Mouse (Mus musculus): ENCODE data around the gene Ugt1a9. TPM values are rescaled to one million over a fixed set of nuclear protein-coding genes. Genes with fewer than 3 reads are reported as not detected.
A peak's percentile ranks its signal among the peaks of the same experiment; 100 is the strongest.
"Not testable (repeated sequence)": the region's sequence is repeated elsewhere in the genome, so short reads cannot be mapped to it uniquely, and the experiment has no call there.

Ugt1a9 gene
- polyA plus RNA-seq, 1 experiment from 2014 or later, result not detected

- not testable (repeated sequence) for H3K27ac ChIP-seq (replicated peaks); H3K4me3 ChIP-seq; H3K9me3 ChIP-seq; H3K4me1 ChIP-seq; H3K36me3 ChIP-seq (replicated peaks); H3K27me3 ChIP-seq (replicated peaks; ENCODE audit: low read depth, poor library complexity, severe bottlenecking)
- 2% methylated on average over 5 of the region's 5 CpGs for WGBS
- peak; percentile 49 for DNase-seq (ENCODE audit: low spot score)
Observed at GRCm38 (mm10) chr1:88143966-88144675, 73.5 kb downstream of the Ugt1a9 start.

GRCm38 (mm10) chr1:88145278-88145677 lies 74.7 kb downstream of the Ugt1a9 start:
- H3K36me3 ChIP-seq (replicated peaks); H3K9me3 ChIP-seq; H3K27me3 ChIP-seq (replicated peaks; ENCODE audit: low read depth, poor library complexity, severe bottlenecking); H3K27ac ChIP-seq (replicated peaks); H3K4me3 ChIP-seq; H3K4me1 ChIP-seq: not testable (repeated sequence)
- peak; percentile 24 for DNase-seq (ENCODE audit: low spot score)
- WGBS, result 55% methylated on average over 2 of the region's 2 CpGs

GRCm38 (mm10) chr1:88150133-88150532 lies 79.5 kb downstream of the Ugt1a9 start:
- not testable (repeated sequence) for H3K4me1 ChIP-seq; H3K9me3 ChIP-seq; H3K27ac ChIP-seq (replicated peaks); H3K36me3 ChIP-seq (replicated peaks); H3K27me3 ChIP-seq (replicated peaks; ENCODE audit: low read depth, poor library complexity, severe bottlenecking); H3K4me3 ChIP-seq
- DNase-seq (ENCODE audit: low spot score), result peak; percentile 11
- 75% methylated on average over 2 of the region's 2 CpGs for WGBS

GRCm38 (mm10) chr1:88158430-88158829 lies 87.8 kb downstream of the Ugt1a9 start:
- WGBS, result 88% methylated on average over 2 of the region's 2 CpGs
- Histone ChIP-seq H3K4me1 (no peaks in the 10 kb centered on the region), H3K27ac (replicated peaks) (no peak overlapping the region), H3K9me3 (no peaks in the 10 kb centered on the region), H3K4me3 (no peak overlapping the region), H3K36me3 (replicated peaks) (no peaks in the 10 kb centered on the region), H3K27me3 (replicated peaks; ENCODE audit: low read depth, poor library complexity, severe bottlenecking) (no peaks in the 10 kb centered on the region)
- DNase-seq (ENCODE audit: low spot score), result no peak

- H3K4me3 ChIP-seq, result no peak within 1 kb of the TSS
- 79% methylated on average over 5 of the region's 5 CpGs for whole genome bisulfite sequencing
- H3K4me1 ChIP-seq, result no peaks in the 10 kb centered on the region
- no peak for DNase-seq (ENCODE audit: low spot score)
- no peaks in the 10 kb centered on the region for H3K27me3 ChIP-seq (replicated peaks; ENCODE audit: low read depth, poor library complexity, severe bottlenecking)
- no peaks in the 10 kb centered on the region for H3K9me3 ChIP-seq
- no peak within 1 kb of the TSS for H3K27ac ChIP-seq (replicated peaks)
- H3K36me3 ChIP-seq (replicated peaks), result no peaks in the 10 kb centered on the region
Observed at GRCm38 (mm10) chr1:88165711-88166110, 95.1 kb downstream of the Ugt1a9 start, which contains the start of gene Ugt1a5. Gene Ugt1a5 (plus strand): TSS chr1:88166012.

GRCm38 (mm10) chr1:88172190-88172589 lies 101.6 kb downstream of the Ugt1a9 start:
- peaks cover 18% of the 10 kb centered on the region for H3K9me3 ChIP-seq
- H3K27ac ChIP-seq (replicated peaks); DNase-seq (ENCODE audit: low spot score); H3K27me3 ChIP-seq (replicated peaks; ENCODE audit: low read depth, poor library complexity, severe bottlenecking); H3K36me3 ChIP-seq (replicated peaks); H3K4me1 ChIP-seq; H3K4me3 ChIP-seq: not testable (repeated sequence)
- 84% methylated on average over 7 of the region's 7 CpGs for WGBS

GRCm38 (mm10) chr1:88179657-88180056 lies 109.1 kb downstream of the Ugt1a9 start:
- no peak for DNase-seq (ENCODE audit: low spot score)
- no peaks in the 10 kb centered on the region for H3K4me1 ChIP-seq
- no peak overlapping the region for H3K4me3 ChIP-seq
- 88% methylated on average over 1 of the region's 1 CpGs for WGBS
- H3K27me3 ChIP-seq (replicated peaks; ENCODE audit: low read depth, poor library complexity, severe bottlenecking), result no peaks in the 10 kb centered on the region
- no peak overlapping the region for H3K27ac ChIP-seq (replicated peaks)
- peaks cover 24% of the 10 kb centered on the region for H3K9me3 ChIP-seq
- no peaks in the 10 kb centered on the region for H3K36me3 ChIP-seq (replicated peaks)

- Histone ChIP-seq H3K36me3 (replicated peaks) (no peaks in the 10 kb centered on the region), H3K27me3 (replicated peaks; ENCODE audit: low read depth, poor library complexity, severe bottlenecking) (no peaks in the 10 kb centered on the region), H3K4me1 (no peaks in the 10 kb centered on the region), H3K4me3 (no peak overlapping the region), H3K9me3 (no peaks in the 10 kb centered on the region), H3K27ac (replicated peaks) (no peak overlapping the region)
- DNase-seq (ENCODE audit: low spot score), result no peak
- WGBS, result 86% methylated on average over 5 of the region's 5 CpGs
Observed at GRCm38 (mm10) chr1:88186325-88186935, 115.8 kb downstream of the Ugt1a9 start.

GRCm38 (mm10) chr1:88192136-88192535 lies 121.5 kb downstream of the Ugt1a9 start:
- H3K4me1 ChIP-seq, result no peaks in the 10 kb centered on the region
- WGBS, result 69% methylated on average over 3 of the region's 3 CpGs
- H3K9me3 ChIP-seq, result no peaks in the 10 kb centered on the region
- no peaks in the 10 kb centered on the region for H3K36me3 ChIP-seq (replicated peaks)
- H3K27ac ChIP-seq (replicated peaks), result no peak overlapping the region
- no peaks in the 10 kb centered on the region for H3K27me3 ChIP-seq (replicated peaks; ENCODE audit: low read depth, poor library complexity, severe bottlenecking)
- DNase-seq (ENCODE audit: low spot score), result no peak
- no peak overlapping the region for H3K4me3 ChIP-seq

GRCm38 (mm10) chr1:88195687-88196086 lies 125.1 kb downstream of the Ugt1a9 start:
- Histone ChIP-seq H3K27ac (replicated peaks) (no peak overlapping the region), H3K9me3 (no peaks in the 10 kb centered on the region), H3K4me3 (no peak overlapping the region), H3K27me3 (replicated peaks; ENCODE audit: low read depth, poor library complexity, severe bottlenecking) (no peaks in the 10 kb centered on the region), H3K36me3 (replicated peaks) (no peaks in the 10 kb centered on the region), H3K4me1 (no peaks in the 10 kb centered on the region)
- DNase-seq (ENCODE audit: low spot score), result no peak
- WGBS, result 94% methylated on average over 1 of the region's 1 CpGs

- no peak for DNase-seq (ENCODE audit: low spot score)
- WGBS, result 81% methylated on average over 3 of the region's 3 CpGs
Observed at GRCm38 (mm10) chr1:88197443-88197842, 126.8 kb downstream of the Ugt1a9 start.

GRCm38 (mm10) chr1:88199996-88200395 lies 129.4 kb downstream of the Ugt1a9 start:
- 70% methylated on average over 2 of the region's 2 CpGs for WGBS
- no peak for DNase-seq (ENCODE audit: low spot score)
- H3K36me3 ChIP-seq (replicated peaks), result 0 out of 2 replicates have a peak, but pooled peaks cover 3% of the 10 kb centered on the region
- H3K27me3 ChIP-seq (replicated peaks; ENCODE audit: low read depth, poor library complexity, severe bottlenecking), result peaks cover 6% of the 10 kb centered on the region; the same call in 1 of the 2 replicates
- H3K9me3 ChIP-seq, result peaks cover 13% of the 10 kb centered on the region; the same call in 1 of the 2 replicates
- peaks cover under 1% of the 10 kb centered on the region for H3K4me1 ChIP-seq
- no peak overlapping the region for H3K4me3 ChIP-seq
- H3K27ac ChIP-seq (replicated peaks), result no peak overlapping the region

More at GRCm38 (mm10) chr1:88197443-88197842, 126.8 kb downstream of the Ugt1a9 start:
- H3K9me3 ChIP-seq, result no peaks in the 10 kb centered on the region
- H3K4me3 ChIP-seq, result no peak overlapping the region
- no peaks in the 10 kb centered on the region for H3K27me3 ChIP-seq (replicated peaks; ENCODE audit: low read depth, poor library complexity, severe bottlenecking)
- H3K4me1 ChIP-seq, result no peaks in the 10 kb centered on the region
- no peaks in the 10 kb centered on the region for H3K36me3 ChIP-seq (replicated peaks)
- no peak overlapping the region for H3K27ac ChIP-seq (replicated peaks)

GRCm38 (mm10) chr1:88200456-88200855 lies 129.9 kb downstream of the Ugt1a9 start, which contains the start of gene Ugt1a2:
Gene Ugt1a2 (plus strand): TSS chr1:88200601.
- 83% methylated on average over 7 of the region's 7 CpGs for WGBS
- Histone ChIP-seq H3K27me3 (replicated peaks; ENCODE audit: low read depth, poor library complexity, severe bottlenecking) (peaks cover 7% of the 10 kb centered on the region; the same call in 1 of the 2 replicates), H3K27ac (replicated peaks) (no peak within 1 kb of the TSS), H3K9me3 (peaks cover 14% of the 10 kb centered on the region; the same call in 1 of the 2 replicates), H3K4me3 (no peak within 1 kb of the TSS), H3K36me3 (replicated peaks) (0 out of 2 replicates have a peak, but pooled peaks cover 3% of the 10 kb centered on the region), H3K4me1 (peaks cover 5% of the 10 kb centered on the region)
- no peak for DNase-seq (ENCODE audit: low spot score)

Measured in embryonic facial prominence, embryonic 10.5 days (tissue).